Mouse (Mus musculus): ENCODE results near the gene Dpm3.
A peak's percentile ranks its signal among the peaks of the same experiment; 100 is the strongest.

Dpm3 gene

DNA sequence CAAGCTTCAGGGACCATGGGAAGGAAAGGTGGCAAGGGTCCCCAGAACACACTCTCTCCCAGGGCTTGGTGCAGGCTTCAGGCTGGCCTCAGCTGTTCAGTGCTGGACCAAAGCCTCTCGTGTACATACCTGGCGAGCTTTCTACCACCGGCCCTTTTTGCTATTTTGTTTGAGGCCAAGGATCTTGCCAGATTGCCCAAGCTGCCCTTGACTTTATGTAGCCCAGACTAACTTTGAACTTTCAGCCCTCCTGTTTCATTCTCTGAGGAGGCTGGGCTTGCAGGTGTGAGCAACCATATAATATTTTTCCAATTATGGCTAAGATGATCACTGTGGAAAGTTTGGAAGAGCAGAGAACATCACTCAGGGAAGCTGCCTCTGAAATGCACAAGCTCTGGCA, 25.1 kb downstream of the Dpm3 start:
- H3K9me3 ChIP-seq (ENCODE audit: low read length) = no peaks in the 10 kb centered on the region

DNA sequence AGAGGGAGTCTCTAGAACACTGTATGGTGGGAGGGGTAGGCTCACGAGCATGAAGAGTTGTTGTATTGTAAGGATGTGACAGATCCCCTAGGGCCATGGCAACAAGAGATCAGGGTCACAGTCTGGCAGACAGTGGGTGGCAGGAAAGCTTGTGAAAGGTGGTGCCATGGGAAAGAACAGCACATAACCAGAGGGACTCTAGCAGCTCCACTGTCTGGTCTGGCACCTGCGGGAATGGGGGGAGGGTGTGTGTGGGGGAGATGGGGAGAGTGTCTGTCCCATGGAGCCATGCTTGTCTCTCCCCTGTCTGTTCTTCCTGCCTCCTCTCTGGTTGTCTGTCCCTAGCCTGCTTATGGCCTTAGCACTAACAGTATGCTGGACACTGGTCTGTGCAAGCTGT, 26.4 kb downstream of the Dpm3 start:
- peaks cover 22% of the 10 kb centered on the region for H3K27me3 ChIP-seq (ENCODE audit: insufficient read depth, low read length)
- no peaks in the 10 kb centered on the region for H3K36me3 ChIP-seq (ENCODE audit: insufficient read depth, low read length)
- no peak for TF ChIP-seq POU5F1 (IDR thresholded peaks at IDR 0.05; ENCODE audit: borderline replicate concordance, low read length)
- no peak for TF ChIP-seq CTCF (conservative IDR thresholded peaks at IDR 0.05; ENCODE audit: low read length)
- TF ChIP-seq NANOG (IDR thresholded peaks at IDR 0.05; ENCODE audit: borderline replicate concordance, low read length) = no peak
- H3K9me3 ChIP-seq (ENCODE audit: low read length) = no peaks in the 10 kb centered on the region
- peaks cover 79% of the 10 kb centered on the region for H3K4me1 ChIP-seq (replicated peaks; ENCODE audit: low read depth, low read length)
- peak overlapping the region; percentile 71 for H3K4me3 ChIP-seq (replicated peaks; ENCODE audit: low read length)

More for the DNA sequence above, 25.1 kb downstream of the Dpm3 start:
- no peak for TF ChIP-seq POU5F1 (IDR thresholded peaks at IDR 0.05; ENCODE audit: borderline replicate concordance, low read length)
- no peak for TF ChIP-seq NANOG (IDR thresholded peaks at IDR 0.05; ENCODE audit: borderline replicate concordance, low read length)
- TF ChIP-seq CTCF (conservative IDR thresholded peaks at IDR 0.05; ENCODE audit: low read length) = no peak
- Histone ChIP-seq H3K4me3 (replicated peaks; ENCODE audit: low read length) (no peak overlapping the region), H3K27me3 (ENCODE audit: insufficient read depth, low read length) (peaks cover 31% of the 10 kb centered on the region), H3K36me3 (ENCODE audit: insufficient read depth, low read length) (no peaks in the 10 kb centered on the region), H3K4me1 (replicated peaks; ENCODE audit: low read depth, low read length) (peaks cover 89% of the 10 kb centered on the region)

DNA sequence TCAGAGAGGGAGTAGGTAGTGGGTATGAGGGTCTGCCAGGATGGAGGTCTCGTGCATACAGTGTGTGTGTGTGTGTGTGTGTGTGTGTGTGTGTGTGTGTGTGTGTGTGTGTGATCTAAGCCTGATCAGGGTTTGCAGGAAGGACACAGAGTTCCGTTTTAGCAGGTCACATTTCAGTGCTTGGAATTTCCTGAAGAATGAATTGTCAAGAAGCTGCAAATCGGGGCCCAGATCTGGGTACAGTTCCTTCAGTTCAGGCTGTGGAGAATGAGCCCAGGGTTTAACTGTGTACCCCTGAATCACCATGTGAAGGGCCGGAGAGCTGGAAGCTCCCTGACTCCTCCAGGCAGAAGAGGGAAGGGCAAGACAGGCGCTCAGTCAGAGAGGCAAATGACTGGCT, 28.1 kb downstream of the Dpm3 start:
- Histone ChIP-seq H3K4me3 (replicated peaks; ENCODE audit: low read length) (0 out of 2 replicates have a peak overlapping the region, but pooled peaks have one; percentile 41), H3K9me3 (ENCODE audit: low read length) (no peaks in the 10 kb centered on the region), H3K27me3 (ENCODE audit: insufficient read depth, low read length) (peaks cover 9% of the 10 kb centered on the region), H3K4me1 (replicated peaks; ENCODE audit: low read depth, low read length) (peaks cover 61% of the 10 kb centered on the region), H3K36me3 (ENCODE audit: insufficient read depth, low read length) (no peaks in the 10 kb centered on the region)
- no peak for TF ChIP-seq POU5F1 (IDR thresholded peaks at IDR 0.05; ENCODE audit: borderline replicate concordance, low read length)
- TF ChIP-seq NANOG (IDR thresholded peaks at IDR 0.05; ENCODE audit: borderline replicate concordance, low read length) = no peak
- no peak for TF ChIP-seq CTCF (conservative IDR thresholded peaks at IDR 0.05; ENCODE audit: low read length)

DNA sequence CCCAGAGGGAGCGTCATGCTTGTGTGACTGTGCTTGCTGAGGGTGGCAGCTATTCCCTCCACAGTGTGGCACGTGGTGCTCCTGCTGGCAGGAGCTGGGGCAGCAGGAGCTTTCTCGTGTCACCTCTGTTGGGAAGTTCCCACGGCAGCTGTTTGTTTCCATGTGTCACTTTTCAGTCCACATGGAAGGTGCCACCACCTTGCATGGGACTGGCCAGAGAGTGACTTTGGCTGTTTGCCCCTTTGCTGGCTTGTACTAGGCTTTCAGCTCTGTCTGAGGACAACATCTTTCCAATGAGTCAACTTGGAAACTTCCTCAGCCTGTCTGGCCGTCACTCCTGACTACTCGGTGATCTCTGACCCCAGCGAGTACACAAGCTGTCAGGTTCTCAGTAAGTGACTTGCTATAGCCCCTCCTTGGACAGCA, 29.4 kb downstream of the Dpm3 start:
- Histone ChIP-seq H3K27me3 (ENCODE audit: insufficient read depth, low read length) (peaks cover 9% of the 10 kb centered on the region), H3K9me3 (ENCODE audit: low read length) (no peaks in the 10 kb centered on the region), H3K4me1 (replicated peaks; ENCODE audit: low read depth, low read length) (peaks cover 52% of the 10 kb centered on the region), H3K4me3 (replicated peaks; ENCODE audit: low read length) (no peak overlapping the region), H3K36me3 (ENCODE audit: insufficient read depth, low read length) (no peaks in the 10 kb centered on the region)
- TF ChIP-seq NANOG (IDR thresholded peaks at IDR 0.05; ENCODE audit: borderline replicate concordance, low read length) = no peak
- TF ChIP-seq CTCF (conservative IDR thresholded peaks at IDR 0.05; ENCODE audit: low read length) = no peak
- no peak for TF ChIP-seq POU5F1 (IDR thresholded peaks at IDR 0.05; ENCODE audit: borderline replicate concordance, low read length)

DNA sequence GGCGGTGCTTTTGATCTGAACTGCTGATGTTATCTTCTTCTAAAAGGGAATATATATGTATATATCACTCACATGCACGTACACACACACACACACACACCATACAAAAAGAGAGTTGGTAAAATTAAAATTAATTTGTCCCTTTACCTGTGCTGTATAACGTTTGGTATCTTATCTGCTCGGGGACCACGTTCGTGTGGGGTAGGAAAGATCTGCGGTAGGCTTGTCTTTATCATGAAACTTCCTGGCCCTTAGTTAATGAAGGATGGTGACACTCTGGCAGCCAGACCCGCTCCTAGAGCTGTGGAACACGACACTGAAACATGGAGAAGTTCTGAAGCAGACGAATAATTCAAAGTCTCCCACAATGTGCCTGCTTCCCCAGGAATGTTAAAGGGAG, 32.7 kb downstream of the Dpm3 start:
- TF ChIP-seq CTCF (conservative IDR thresholded peaks at IDR 0.05; ENCODE audit: low read length) = no peak
- TF ChIP-seq NANOG (IDR thresholded peaks at IDR 0.05; ENCODE audit: borderline replicate concordance, low read length) = no peak
- TF ChIP-seq POU5F1 (IDR thresholded peaks at IDR 0.05; ENCODE audit: borderline replicate concordance, low read length) = no peak
- no peaks in the 10 kb centered on the region for H3K9me3 ChIP-seq (ENCODE audit: low read length)
- peaks cover 19% of the 10 kb centered on the region for H3K4me1 ChIP-seq (replicated peaks; ENCODE audit: low read depth, low read length)
- H3K36me3 ChIP-seq (ENCODE audit: insufficient read depth, low read length) = no peaks in the 10 kb centered on the region
- H3K27me3 ChIP-seq (ENCODE audit: insufficient read depth, low read length) = peaks cover 9% of the 10 kb centered on the region; the same call in 1 of the 2 replicates
- no peak overlapping the region for H3K4me3 ChIP-seq (replicated peaks; ENCODE audit: low read length)

DNA sequence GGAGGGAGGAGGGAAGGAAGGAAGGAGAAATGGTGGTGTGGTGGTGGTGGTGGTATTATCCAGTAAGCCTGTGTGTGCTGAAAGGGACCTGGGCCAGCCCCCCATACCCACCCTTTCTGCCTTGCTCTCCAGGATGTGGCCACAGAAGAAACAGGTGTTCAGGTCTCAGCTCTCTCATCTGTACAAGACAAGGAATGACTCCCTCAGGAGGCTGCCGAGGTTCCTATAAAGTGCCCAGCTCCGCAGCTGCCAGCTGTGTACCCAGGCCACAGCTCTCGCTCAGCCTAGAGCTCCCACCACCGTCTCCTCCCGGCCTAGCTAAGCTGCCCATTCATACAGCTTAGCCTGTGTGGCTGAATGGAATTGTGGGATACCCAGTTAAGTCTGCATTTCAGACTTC, 33.1 kb downstream of the Dpm3 start:
- Histone ChIP-seq H3K4me1 (replicated peaks; ENCODE audit: low read depth, low read length) (peaks cover 15% of the 10 kb centered on the region), H3K27me3 (ENCODE audit: insufficient read depth, low read length) (peaks cover 9% of the 10 kb centered on the region; the same call in 1 of the 2 replicates), H3K9me3 (ENCODE audit: low read length) (no peaks in the 10 kb centered on the region), H3K36me3 (ENCODE audit: insufficient read depth, low read length) (no peaks in the 10 kb centered on the region), H3K4me3 (replicated peaks; ENCODE audit: low read length) (no peak overlapping the region)
- TF ChIP-seq NANOG (IDR thresholded peaks at IDR 0.05; ENCODE audit: borderline replicate concordance, low read length) = no peak
- TF ChIP-seq CTCF (conservative IDR thresholded peaks at IDR 0.05; ENCODE audit: low read length) = no peak

DNA sequence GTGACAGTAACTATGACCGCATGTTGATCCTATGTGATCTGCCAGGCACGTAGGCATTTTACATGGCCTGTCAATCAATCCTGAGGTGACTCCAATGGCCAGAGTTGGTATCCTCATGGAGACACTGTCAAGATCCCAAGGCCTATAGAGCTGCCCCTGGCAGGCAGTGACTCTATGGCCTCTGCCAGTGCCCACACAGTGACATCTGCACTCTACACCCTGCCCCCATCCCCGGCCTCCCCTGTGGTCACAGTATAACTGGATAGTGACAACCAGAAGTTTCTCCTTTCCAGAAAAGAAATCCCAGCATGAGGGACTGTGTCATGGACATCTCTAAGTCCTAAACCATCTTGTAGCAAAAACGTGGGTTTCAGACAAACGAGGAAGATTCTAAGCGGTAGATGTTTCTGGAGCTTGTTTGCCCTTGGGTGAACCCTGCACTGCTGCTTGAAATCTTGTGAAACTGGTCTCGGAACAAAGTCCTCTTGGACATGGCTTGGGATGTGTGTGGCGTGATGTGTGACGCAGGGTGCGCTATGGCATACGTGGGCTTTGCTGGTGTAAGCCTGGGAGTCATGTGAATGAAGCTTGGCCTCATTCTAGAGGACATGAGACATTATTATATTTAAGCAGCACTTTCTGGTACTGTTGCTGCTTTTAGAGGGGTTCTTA, 34.2 kb downstream of the Dpm3 start:
- no peaks in the 10 kb centered on the region for H3K36me3 ChIP-seq (ENCODE audit: insufficient read depth, low read length)
- no peak overlapping the region for H3K4me3 ChIP-seq (replicated peaks; ENCODE audit: low read length)
- H3K4me1 ChIP-seq (replicated peaks; ENCODE audit: low read depth, low read length) = peaks cover 11% of the 10 kb centered on the region
- H3K9me3 ChIP-seq (ENCODE audit: low read length) = no peaks in the 10 kb centered on the region
- no peak for TF ChIP-seq POU5F1 (IDR thresholded peaks at IDR 0.05; ENCODE audit: borderline replicate concordance, low read length)
- TF ChIP-seq CTCF (conservative IDR thresholded peaks at IDR 0.05; ENCODE audit: low read length) = no peak
- no peak for TF ChIP-seq NANOG (IDR thresholded peaks at IDR 0.05; ENCODE audit: borderline replicate concordance, low read length)
- H3K27me3 ChIP-seq (ENCODE audit: insufficient read depth, low read length) = 0 out of 2 replicates have a peak, but pooled peaks cover 3% of the 10 kb centered on the region

DNA sequence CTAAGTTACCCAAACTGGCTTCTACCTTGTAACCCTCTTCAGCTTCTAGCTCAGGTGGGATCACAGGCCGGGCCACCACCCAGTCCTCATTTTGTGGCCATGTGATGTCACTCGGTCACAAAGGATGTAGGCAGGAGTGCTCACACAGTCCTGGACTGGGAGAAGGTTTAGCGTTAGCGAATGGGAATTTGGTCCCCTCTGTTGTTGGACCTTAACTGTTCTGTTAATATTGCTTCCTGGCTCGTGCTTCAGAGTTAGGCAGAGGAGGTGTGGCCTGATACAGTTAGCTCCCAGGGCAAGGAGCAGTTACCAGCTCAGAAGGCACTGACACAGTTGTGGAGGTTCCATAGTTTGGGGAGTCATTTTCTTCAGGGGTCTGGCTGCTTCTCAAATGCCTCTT, 35.0 kb downstream of the Dpm3 start:
- 0 out of 2 replicates have a peak, but pooled peaks cover 4% of the 10 kb centered on the region for H3K27me3 ChIP-seq (ENCODE audit: insufficient read depth, low read length)
- H3K4me3 ChIP-seq (replicated peaks; ENCODE audit: low read length) = no peak overlapping the region
- peaks cover 15% of the 10 kb centered on the region for H3K4me1 ChIP-seq (replicated peaks; ENCODE audit: low read depth, low read length)
- no peaks in the 10 kb centered on the region for H3K36me3 ChIP-seq (ENCODE audit: insufficient read depth, low read length)
- TF ChIP-seq POU5F1 (IDR thresholded peaks at IDR 0.05; ENCODE audit: borderline replicate concordance, low read length) (no peak), NANOG (IDR thresholded peaks at IDR 0.05; ENCODE audit: borderline replicate concordance, low read length) (no peak), CTCF (conservative IDR thresholded peaks at IDR 0.05; ENCODE audit: low read length) (no peak)
- H3K9me3 ChIP-seq (ENCODE audit: low read length) = no peaks in the 10 kb centered on the region
